Mouse (Mus musculus) v-Abl transformed pro-B cells (cell line): ENCODE measurements at regions not wholly inside any gene's neighbourhood (a gene's known extent, or its start where the extent isn't known, plus 50 kb on each side); places are given as distances from the start of the nearest gene placed in this dataset.

ENCODE experiments used
- in situ Hi-C, 2 experiments: fragments of 400-800 bp; cut with MboI; formaldehyde crosslinking; loops; one replicate each; pipeline ENCODE4 v1.15.1; 2025; ENCODE audit not compliant: unreplicated experiment in 2 of 2

DNA sequence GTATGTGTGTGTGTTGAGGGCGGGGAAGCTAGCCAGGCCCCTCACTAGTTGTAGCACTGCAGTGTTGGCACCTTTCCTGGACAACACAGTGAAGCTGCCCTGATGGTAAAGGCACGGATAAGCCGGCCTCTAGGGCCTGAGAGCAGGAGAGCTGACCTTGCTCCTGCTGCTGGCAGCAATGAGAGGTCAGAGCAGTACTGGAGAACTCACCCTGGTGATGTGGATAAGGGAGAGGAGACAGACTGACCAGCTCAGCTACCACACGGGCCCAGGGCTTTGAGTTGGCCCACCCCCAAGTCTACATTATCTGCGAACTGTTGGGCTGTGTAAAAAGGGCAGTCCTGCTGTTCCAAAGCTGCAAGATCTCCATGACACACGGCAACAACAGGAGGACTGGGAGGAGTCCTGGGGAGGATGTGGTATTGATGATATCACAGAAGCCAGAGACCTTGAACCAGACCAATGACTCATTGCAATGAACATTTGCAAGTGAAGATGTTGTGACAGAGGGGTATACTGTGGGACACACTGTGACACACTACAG is 131.4 kb upstream of the Map1b start:
- in situ Hi-C loops: no loop called here

DNA sequence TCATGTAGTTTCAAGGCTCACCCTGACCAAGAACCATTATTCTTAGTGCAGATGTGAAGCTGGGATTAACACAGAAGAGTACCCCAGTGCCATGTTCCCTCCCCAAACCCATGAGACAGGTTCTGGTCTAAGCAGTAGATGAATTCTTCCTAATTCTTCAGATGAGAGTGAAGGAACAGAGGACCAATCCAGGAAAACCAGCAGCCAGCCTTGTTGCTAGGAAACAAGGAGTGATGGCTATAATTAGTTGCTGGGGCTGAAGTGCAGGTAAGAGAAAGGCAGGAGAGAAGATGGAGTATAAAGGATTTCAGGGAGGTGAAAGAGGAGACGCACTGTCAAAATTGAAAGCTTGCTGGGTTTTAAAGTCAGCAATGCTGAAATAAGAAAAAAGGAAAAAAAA is 128.4 kb upstream of the Map1b start:
- in situ Hi-C loops: no loop called here

DNA sequence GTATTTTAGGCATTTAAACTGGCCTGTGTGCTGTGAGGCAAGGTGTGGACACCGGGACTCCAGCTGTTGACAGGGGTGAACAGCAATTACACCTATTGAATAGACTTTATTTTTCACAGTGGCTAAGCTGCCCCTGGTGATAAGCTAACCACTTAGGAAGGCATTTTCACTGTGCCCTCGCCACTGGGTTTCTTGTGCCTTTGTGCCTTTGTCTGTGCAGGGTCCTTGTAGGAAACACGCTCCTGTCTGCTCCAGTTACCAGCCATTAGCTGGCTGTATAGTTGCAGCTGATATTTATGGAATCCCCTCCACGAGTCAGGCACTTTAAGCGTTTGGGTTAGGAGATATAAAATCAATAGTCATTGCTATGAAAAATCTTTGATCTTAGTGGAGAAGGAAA is 126.5 kb upstream of the Map1b start:
- in situ Hi-C loops: no loop called here

DNA sequence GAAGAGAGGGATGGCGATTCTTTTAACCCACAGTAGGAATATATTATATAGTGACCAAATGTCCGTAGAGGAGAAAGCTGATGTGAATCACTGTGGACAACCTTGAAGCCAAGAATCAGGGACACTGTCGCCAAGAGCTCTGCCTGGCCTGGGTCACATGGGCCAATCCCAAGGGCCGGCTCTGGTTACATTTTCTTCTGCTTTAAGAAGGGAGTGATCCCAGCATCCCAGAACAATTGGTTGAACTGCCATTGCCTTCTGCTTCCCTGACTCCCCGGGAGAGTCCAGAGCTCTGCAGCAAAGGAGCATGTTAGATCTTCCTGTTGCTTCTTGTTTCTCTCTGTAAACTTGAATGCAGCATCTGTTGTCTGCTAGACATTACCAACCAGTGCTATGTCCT is 126.0 kb upstream of the Map1b start:
- in situ Hi-C loops: no loop called here

GRCm38 (mm10) chr13:99641386-99642165 is 125.2 kb upstream of the Map1b start:
- in situ Hi-C loops: no loop called here

DNA sequence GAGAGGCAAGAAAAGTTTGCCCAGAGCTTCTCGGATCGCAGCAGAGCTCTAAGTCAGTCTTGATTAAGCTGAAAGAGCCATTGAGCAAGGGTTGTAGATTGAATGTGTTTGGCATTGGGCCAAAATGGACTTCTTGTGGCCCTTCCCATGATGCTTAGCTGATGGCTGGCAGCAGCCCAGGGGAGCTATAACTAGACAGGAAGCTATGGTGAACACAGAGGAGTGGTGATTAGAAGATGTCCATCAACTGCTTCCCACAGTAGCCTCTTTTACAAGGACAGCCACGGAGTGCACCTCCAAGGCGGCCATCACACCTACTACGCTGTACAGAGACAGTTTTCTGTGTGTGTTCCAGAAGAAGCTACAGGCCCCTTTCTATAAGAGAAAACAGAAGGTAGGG is 116.4 kb upstream of the Map1b start:
- in situ Hi-C loops: no loop called here

DNA sequence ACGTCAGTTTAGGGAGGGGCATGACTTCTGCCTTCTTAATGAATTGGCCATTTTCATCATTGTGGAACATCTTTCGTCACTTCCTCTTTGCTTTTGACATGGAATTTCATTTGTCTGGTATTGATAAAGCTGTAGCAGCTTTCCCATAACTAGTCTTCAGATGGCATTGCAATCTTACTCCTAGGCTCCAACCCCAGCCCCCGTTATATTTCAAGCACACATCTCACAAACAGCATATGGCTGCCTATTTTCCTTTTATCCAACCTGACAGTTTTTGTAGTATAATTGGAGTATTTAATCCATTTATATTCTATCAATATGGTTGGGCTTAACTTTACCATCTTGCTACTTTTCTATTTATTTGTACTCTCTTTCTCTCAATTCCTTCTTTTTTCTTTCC is 114.5 kb upstream of the Map1b start:
- in situ Hi-C loops: no loop called here

DNA sequence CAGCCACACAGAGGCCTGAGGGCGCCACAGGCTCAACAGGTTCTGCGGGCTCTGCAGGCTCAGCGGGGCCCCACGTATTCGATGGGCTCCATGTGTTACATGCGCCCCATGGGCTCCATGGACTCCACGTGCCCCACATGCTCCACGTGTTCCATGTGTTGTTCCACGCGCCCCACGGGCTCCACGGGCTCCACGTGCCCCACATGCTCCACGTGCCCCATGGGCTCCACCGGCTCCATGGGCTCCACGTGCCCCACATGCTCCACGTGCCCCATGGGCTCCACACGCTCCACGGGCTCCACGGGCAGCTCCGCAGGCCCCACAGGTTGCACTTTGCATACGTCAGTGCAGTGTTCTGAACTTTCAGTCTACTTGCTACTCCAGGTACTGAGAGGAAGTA is 114.0 kb upstream of the Map1b start:
- in situ Hi-C loops: no loop called here

- in situ Hi-C loops: no loop called here
These were observed 108.9 kb upstream of the Map1b start for GRCm38 (mm10) chr13:99625196-99625595.

GRCm38 (mm10) chr13:99618332-99618731 is 102.0 kb upstream of the Map1b start:
- in situ Hi-C loops: no loop called here

DNA sequence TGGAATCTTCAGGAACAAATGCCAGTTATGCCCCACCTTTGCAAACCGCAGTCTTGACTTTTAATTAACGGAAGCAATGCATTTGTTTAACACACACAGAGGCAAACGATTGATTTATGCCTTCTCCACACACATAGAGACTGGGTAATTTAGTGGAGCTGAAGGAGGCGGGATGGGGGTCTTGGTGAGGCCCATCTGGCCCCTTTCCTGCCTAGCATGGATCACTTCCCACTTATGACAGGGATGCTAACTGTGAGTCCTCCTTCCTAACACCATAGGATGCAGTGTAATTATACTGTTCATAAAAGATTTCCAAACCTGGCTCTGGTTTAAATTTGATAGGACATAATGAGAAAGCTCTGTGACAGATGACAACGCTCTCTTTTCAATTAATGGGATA is 101.1 kb upstream of the Map1b start:
- in situ Hi-C loops: no loop called here

- in situ Hi-C loops: no loop called here
These were observed 95.6 kb upstream of the Map1b start for GRCm38 (mm10) chr13:99611715-99612494.

GRCm38 (mm10) chr13:99610498-99610897 is 94.2 kb upstream of the Map1b start:
- in situ Hi-C loops: no loop called here

DNA sequence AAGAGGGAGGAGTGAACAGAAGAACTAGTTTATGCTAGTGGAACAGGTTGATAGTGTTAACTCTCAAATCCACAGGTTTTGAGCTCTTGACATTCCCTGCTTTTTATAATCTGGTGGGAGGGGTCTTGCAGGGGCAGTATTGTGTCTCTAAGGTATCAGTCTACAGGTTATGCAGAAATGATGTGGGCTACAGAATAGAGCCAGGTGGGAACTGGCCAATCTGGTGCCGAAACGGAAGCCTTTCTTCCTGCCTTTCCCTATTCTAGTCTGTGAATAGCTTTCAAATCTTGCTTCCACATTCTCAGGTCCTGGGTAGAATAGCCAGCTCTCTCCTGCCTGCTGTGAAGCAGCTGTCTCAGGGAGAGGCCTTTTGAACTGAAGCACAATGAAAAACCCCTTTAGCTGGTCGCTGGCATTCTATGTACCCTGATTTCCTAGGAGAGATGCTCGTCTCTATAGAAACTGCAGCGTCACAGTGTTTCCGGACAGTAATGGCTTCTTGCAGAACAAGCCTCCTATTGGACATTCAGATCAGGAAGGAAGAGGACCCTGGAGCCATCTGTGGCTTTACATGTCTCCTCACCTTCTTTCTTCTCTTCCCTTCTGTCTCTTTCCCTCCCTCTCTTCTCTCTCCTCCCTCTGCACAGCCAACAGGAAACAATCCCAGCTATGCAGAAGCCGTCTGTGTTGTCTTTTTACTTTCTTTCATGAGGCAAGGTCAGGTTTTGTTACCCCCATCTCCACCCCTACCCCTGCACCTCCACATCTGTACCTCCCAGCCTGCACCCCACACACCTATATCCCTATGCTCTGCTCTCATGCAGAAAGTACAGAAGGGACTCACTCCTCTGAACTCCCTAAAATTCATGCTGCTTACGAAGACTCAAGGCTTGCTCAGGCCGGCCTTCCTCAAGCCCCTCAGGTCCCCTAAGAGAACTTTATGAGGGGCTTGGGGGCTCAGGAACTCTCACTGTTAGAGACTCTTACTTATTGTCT is 93.1 kb upstream of the Map1b start:
- in situ Hi-C loops: no loop called here

GRCm38 (mm10) chr13:99608591-99608990 is 92.3 kb upstream of the Map1b start:
- in situ Hi-C loops: no loop called here

- in situ Hi-C loops: no loop called here
These were observed 90.9 kb upstream of the Map1b start for GRCm38 (mm10) chr13:99607208-99607607.

DNA sequence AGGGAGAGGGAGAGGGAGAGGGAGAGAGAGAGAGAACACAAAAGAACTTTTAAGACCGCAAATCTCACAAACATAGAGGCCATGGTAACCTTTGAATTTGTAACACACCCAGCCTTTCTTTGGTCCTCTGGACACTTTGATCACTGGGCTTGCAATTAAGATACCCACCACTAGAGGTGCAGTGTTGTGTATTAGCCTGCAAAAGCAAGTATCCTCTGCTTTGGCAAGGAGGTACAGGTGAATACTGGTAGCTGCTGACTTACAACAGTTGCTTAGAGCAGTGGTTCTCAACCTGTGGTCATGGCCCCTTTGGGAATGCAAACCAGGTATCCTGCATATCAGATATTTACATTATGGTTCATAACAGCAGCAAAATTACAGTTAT is 90.3 kb upstream of the Map1b start:
- in situ Hi-C loops: no loop called here

- in situ Hi-C loops: no loop called here
These were observed 89.7 kb upstream of the Map1b start for GRCm38 (mm10) chr13:99605866-99606605.

GRCm38 (mm10) chr13:99597891-99598290 is 81.6 kb upstream of the Map1b start:
- in situ Hi-C loops: no loop called here
